Mouse (Mus musculus) left cerebral cortex, postnatal 14 days (tissue): Measurements from ENCODE around the gene Rab14. TPM values are rescaled to one million over a fixed set of nuclear protein-coding genes. Genes with fewer than 3 reads are reported as not detected.

Experiments
- DNase-seq, 2 experiments: peaks; one replicate each; pipeline ENCODE4 v3.0.0; 2021 to 2022; ENCODE audit warnings: low spot score in 2 of 2, mixed read lengths in 1 of 2
- intact Hi-C: fragments of 180-260 bp; cut with DNase I; formaldehyde crosslinking; loops from one replicate; pipeline ENCODE4 v1.15.1; 2025
- total RNA-seq, 2 experiments: library from RNA; stranded (reverse); gene quantifications; 2 replicates each; pipeline ENCODE4 v1.2.3; 2021

Rab14 gene
- total RNA-seq, 2 experiments from 2014 or later, result 229 to 234 TPM

DNA sequence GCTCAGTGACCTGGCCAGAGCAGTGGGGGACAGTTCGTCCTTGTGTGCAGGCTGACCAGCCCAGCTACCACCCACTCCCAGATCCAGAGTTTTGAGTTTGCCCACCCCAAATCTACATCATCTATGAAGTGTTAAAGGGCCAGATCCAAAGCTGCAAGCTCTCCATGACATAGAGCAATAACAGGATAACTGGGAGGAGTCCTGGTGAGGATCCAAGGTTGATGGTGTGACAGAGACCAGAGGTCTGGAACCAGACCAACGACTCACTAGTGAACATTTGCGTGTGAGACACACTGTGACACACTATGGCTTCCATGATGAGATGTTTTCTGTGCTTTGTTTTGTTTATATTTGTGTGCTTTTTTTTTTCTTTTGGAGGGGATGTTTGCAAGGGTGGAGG lies 7.1 kb upstream of the Rab14 start:
- intact Hi-C loops, result no loop called here
- no peak for DNase-seq

DNA sequence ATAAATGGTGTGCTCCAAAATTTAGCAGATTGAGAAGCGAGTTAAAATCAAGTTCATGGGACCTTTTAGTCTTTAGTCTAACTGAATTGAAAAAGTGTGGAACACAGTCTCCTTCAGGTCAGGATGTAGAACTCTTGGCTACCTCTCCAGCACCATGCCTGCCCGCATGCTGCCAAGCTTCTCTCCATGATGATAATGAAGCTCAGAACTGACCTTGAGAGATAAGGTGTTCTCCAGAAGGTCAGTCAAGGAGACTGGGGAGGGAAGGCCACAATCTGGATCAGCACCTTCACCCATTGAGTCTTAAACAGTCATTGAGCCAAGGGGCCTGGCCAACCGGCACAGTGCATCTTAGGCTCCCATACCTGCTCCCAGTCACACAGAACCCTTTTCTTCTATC lies 5.8 kb upstream of the Rab14 start:
- intact Hi-C loops, result no loop called here
- DNase-seq, result no peak

DNA sequence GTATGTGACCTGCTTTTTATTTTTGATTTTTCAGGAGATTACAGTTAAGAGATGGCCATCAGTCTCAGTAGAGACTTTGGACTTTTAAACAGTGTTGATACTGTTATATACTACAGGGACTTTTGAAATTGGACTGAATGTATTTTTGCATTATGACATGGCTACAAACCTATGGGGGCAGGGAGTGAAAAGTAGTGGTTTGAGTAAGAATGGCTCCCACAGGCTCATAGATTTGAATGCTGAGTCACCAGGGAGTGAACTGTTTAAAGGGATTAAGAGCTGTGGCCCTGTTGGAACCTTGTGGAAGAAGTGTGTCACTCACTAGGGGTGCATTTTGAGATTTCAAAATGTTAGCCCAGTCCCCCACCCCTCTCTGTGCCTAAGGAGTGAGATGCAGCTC lies 2.8 kb upstream of the Rab14 start:
- no peak for DNase-seq
- intact Hi-C loops, result no loop called here

DNA sequence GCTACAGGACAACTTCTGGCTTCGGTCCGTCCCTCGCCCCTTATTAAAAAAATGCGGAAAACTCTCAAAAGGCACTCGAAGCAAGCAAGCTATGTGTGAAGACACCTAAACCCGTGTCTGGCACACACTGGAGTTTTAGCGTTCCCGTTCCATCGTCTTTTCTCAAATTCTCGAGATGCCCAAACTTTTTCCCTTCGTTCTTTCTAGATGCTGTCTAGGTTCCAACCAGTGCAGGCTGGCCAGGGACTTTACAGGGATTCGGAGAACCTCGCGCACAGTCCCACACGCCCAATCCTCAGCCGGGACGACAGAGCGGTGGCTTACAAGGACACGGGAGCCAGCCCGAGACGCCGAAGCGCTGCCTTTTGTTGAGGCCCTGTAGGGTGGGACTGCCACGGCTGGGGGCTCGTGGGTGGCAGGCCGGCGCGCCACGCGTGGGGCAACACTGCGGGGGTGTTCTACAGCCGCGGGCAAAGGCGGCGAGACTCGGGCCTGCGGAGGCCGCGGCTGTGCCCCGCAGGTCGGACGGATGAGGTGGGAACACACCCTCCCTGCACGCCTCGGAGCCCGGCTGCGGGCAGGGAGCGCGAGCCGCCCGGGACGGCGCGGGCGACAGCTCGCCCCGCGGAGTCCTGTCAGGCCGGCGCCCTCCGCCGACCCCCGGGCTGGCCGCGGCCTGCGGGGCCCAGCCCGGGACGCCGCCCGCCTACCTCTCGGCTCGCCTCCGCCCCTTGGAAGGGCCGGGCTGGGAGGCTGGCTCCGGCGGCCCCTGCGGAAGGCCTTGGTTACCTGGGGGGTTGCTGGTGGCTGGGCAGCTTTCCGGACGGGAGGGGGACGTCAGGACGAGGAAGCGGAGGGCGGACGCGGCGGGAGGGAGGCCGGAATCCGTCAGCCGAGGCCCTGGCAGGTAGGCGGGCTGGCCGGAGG lies 686 bp downstream of the Rab14 start:
- intact Hi-C loops, result no loop called here
- peak in 1 of 2 experiments; percentile 43 for DNase-seq

DNA sequence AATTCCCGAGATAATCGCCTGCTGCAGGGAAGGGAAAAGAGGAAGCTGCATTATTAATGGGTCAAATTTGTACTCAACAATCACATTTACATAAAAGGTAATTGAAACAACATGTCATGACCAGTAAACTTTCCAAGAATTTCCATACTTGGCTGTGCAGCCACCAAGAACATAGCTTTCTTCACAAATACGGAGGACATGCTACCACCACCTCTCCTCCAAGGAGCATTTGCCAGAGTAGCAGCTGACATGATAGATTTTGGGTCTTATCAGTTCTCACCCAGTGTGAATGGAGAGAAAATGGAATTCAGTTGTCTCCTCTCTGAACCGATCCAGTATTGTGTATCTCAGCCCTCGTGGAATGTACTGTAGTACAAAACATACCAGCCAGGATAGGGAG lies 1.4 kb downstream of the Rab14 start:
- no peak for DNase-seq
- intact Hi-C loops, result no loop called here

DNA sequence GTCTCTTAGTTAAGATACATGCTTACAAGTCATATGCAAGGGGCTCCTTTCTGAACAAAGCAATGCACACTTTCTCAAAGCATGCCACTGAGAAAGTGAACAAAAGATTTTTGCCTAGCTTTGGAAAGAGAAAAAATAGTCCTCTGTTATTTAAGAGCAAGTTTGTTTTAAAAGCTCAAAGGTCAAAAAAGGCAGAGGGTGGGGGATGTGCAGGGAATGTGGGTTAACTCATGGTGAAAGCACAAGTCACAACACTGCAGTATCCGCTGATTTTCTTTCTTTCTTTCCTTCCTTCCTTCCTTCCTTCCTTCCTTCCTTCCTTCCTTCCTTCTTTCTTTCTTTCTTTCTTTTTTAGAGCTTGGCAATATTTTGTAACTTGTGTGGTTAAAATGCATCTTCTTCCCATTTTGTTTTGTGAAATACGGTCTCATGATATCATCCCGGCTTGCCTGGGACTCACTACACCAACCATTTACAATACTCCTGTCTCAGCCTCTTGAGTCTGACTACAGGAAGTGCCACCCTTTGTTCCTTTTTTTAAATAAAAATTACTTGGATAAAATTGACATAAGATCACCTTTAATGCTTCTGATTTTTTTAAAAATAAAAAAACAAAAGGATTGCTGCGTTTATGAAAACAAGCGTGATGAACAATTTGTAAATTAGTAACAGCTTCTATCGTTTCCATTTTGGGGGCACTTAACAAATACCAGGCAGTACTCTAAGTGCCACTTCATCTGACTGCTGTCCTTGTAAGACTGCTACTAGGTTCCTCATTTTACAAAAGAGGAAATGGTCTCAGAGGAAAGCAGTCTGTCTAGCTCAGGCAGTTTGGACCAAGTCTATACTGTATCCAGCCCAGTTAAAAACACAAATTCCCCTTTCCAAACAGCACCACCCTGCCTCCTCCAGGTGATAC lies 5.0 kb downstream of the Rab14 start:
- intact Hi-C loops, result no loop called here

DNA sequence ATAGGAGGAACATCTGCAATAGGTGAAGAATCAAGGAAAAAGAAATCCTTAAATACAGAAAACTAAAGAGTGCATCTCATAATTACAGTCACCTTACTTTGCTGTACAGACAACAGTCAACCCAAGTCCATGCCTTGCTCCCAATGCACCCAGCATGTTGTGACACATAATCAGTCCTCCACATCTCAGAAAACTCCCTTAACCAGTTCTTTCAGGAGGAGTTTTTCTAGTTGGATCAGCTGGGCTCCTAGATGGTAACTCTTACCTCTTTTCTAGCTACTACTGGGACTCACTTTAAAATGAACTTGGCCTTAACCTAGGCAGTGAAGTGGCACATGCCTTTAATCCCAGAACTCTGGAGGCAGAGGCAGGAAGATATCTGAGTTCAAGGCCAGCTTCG lies 6.9 kb downstream of the Rab14 start:
- DNase-seq, result no peak
- intact Hi-C loops, result no loop called here

More for the DNA sequence above, 5.0 kb downstream of the Rab14 start:
- DNase-seq, result no peak

DNA sequence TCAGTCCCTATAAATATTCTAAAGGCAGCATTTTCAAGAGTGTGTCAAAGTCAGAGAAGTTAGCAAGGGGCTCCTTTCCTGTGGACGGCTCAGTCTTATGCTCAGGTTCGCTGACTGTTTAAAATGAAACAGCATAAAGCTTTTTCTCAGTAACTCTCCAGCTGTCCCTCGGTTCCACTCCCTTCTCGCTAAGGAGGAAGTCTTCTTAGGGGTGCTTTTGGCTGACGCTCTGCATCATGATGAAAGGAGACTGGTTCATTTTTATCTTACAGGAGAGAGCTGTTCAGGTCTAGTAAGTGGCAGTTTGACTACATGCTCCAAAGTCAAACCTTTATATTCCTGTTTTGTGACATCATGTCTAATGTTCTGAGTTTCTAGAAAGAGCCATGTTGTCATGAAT lies 12.0 kb downstream of the Rab14 start:
- DNase-seq, result no peak
- intact Hi-C loops, result no loop called here

DNA sequence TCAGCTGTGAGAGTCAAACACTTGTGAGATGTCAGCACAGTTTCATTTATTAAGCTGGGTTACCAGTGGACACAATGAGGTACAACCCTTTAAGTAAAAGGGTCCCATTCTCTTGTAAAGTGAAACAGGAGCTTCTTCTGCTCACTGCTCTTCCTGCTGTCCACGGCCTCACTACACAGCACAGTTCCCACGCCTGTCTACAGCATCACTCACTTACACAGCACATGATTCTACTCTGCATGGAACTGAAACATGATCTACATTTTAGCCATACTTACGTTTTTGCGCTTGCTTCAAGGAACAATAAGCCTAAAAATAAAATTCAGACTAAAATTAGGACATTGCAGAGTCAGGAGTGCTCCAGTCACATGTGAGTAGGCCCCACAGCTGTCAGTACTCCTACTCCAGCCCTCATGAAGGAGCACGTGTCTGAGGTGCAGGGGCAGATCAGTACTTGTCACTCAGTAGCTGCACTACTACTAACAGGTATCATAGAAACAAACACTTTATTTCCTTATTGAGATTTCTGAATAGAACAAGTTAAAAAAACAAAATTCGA lies 17.7 kb downstream of the Rab14 start:
- intact Hi-C loops, result no loop called here
- DNase-seq, result peak in 1 of 2 experiments; percentile 37

DNA sequence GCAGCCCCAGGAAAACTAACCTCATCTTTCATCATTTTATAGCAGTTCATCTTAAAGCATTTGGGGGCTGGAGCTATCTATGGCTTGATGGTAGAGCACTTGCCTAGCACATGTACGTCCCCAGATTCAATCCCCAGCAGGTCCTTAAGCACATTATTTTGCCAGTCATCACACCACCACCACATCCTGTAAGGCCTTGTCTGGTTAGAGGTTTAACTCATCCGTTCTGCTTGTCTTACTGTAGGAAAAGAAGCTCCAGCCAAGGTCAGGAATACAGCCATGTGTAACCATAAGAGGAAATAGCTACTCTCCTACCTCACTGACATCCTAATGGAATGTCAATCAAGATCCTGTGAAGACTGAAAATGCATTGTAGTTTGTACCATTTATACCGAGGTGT lies 22.8 kb downstream of the Rab14 start:
- DNase-seq, result no peak
- intact Hi-C loops, result no loop called here

DNA sequence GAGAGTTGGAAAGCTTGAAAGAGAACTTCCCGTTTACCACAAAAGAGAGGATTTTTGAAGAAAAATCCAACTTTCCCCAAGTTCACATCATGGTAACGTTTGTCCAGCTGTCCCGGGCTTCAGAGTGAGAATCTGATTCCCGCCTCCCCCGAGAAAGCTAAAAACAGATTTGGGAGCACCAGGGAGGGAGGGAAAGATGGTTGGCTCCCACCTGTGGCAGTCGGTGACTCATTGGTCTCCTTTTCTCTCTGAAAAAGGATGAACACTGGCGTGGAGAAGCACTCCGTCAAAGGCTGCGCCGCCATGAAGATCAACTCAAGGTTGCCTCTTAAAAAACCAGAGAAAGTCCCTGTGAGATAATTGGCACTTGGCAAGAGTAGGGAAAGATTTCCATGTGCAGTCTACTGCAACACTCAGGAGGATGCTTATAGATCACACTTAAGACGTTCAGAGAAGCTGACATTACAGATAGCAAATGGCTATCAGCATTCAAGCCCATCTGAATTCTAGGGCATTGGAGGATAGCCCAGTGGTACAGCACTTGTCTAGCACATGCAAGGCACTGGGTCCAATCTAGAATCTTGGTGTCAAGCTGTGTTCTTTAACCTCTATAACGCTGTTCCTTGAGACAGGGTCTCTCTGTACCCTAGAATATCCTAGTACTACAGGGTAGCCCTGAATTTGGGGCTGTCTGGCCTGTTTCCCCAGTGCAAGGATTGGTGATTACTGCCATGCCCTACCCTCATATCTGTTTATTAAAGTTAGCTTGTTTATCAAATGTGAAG lies 25.4 kb downstream of the Rab14 start:
- no peak for DNase-seq

DNA sequence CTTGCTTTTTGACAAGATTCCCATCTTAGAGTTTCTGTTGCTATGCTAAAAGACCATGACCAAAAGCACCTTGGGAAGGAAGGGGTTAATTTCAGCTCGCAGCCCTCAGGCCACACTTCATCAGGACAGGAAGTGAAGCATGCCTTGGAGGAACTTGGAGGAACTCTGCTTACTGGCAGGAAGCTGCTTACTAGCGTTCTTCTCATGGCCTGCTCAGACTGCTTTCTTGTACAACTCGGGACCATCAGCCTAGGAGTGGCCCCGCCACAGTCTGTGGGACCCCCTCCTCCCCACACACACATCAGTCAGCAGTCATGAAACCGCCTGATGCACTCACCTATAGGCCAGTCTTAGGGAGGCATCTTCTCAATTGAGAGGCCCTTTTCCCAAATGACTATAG lies 26.8 kb downstream of the Rab14 start:
- intact Hi-C loops, result no loop called here
- no peak for DNase-seq

More for the DNA sequence above, 25.4 kb downstream of the Rab14 start:
- intact Hi-C loops, result no loop called here

DNA sequence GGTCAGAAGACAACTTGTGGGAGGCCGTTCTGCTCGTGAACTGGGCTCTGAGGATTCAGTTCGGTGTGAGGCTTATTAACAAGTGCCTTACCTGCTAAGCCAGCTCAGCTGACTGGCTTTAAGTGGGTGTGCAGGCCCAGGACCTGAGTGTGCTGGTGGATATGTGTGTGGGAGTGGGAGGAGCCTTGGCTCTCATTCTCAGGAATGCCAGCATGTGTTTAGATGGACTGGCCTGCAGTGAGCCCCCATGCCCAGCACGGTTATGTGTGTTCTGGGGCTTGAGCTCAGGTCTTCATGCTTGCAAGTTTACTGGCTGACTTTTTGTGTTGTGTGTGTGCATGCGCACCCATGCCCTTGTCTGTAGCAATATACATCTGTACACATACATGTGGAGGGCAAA lies 27.3 kb downstream of the Rab14 start:
- no peak for DNase-seq
- intact Hi-C loops, result no loop called here

DNA sequence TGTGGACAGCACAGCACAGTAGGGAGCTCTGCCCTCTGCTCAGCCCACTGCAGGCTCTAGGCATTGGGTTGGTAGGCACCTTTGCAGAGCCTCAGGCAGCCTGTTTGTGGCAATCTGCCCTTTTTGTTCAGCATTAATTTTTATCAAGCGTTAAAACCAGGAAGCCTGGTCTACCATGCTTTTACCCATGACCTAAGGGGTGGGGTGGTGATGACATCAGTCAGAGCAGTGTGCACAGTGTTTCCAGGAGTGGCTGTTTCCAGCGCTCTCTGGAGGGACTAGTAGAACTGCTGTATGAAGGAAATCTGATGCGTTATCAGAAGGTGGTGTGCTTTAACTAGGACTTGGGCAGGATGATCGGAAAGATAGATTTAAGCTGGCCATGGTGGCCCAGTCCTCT lies 28.7 kb downstream of the Rab14 start:
- intact Hi-C loops, result no loop called here
- DNase-seq, result no peak

DNA sequence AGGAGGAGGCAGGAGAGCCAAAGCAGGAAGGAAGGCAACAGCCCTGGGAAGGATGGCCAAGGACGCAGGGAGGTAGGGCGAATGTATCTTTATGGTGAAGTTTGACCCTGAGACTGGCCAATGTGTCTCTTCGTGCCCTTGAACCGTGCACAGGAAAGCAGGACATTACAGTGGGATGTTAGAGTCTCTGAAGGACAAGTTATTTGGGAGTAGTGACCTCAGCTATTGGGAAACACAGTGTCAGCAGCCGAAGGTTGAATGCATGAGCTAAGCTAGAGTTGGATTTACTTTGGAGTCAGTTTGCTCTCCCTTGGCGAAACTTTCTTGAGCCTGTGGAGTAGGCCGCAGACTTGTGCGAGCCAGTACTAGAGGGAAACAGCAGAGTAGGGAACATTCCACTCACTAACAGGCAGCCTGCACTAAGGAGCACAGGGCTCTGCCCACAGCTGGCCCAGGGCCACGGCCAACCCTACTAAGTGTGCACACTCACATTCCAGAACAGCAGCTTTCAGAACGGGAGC lies 29.5 kb downstream of the Rab14 start:
- no peak for DNase-seq
- intact Hi-C loops, result no loop called here

DNA sequence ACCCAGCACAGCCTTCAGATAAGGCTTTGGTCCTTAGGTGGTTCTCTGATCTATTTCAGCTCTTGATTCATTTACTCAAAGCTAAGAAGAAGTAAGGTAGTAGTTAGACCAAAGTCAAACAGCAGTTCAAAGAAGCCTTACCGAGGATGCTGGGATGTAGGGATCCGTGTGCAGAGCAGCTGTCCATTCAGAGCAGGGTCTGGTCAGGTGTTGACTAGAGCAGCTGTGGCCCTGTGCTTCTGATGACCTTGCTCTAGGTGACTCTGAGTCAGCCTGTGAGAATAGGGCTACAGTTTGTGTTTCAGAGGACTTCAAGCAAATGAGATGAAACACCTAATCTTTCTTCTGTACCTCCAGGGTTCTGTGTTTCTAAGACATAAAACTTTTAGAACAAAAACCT lies 31.5 kb downstream of the Rab14 start:
- no peak for DNase-seq
- intact Hi-C loops, result no loop called here

DNA sequence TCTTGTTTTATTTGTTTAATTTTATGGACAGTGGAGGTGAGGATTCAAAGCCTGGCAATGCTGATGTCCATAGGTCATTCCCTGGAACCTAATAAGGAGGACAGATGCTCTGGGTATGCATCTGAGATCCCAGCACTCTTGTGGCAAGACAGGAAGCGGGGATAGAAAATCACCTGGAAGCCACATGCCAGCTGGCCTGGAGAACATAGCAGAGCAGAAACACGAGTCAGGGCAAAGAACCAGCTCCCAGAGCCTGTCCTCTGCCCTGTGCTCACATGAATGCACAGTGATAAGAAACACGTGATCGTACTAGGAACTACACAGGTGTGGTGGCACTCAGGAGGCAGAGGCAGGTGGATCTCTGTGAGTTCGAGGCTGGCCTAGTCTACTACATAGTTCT lies 34.1 kb downstream of the Rab14 start:
- DNase-seq, result no peak
- intact Hi-C loops, result no loop called here

DNA sequence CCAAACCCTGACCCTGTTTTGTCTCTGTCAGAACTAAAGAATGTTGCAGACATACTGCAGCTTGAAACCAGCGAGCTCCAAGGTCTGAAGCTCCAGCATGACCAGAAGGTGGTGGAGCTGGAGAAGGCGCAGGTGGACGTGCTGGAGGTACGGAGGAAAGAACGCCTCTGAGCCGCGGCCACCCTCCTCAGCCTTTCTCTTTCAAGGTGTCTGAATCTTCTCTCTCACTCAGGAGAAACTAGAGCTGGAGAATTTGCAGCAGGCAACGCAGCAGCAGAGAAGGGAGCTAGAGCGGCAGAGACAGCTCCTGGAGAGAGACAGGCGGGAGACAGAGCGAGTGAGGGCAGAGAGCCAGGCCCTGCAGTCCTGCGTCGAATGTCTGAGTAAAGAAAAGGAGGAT lies 35.5 kb downstream of the Rab14 start:
- intact Hi-C loops, result no loop called here
- DNase-seq, result no peak

DNA sequence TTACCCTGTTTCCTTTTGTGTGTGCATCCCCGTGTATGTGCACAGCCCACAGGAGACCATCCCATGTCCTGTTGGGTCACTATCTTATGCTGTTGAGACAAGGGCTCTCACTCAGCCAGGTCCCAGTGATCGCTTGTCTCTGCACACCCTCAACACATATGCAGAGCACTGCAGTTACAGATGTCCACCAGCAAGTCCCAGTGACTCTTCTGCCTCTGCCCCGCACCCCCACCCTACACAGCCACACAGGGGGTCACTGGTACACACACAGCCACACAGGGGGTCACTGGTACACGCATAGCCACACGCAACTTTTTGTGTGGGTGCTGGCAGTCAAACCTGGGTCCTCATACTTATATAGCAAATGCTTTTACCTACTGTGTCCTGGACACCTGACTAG lies 37.5 kb downstream of the Rab14 start:
- DNase-seq, result no peak
- intact Hi-C loops, result no loop called here
